ENCODE assay signal across 9 mouse cellular contexts in genomic region chr3:33043896-33044798, GRCm38 (mm10).
A peak's percentile ranks its signal among the peaks of the same experiment; 100 is the strongest.
DNase-seq lines count a peak whose midpoint lies in the region; ATAC-seq and TF ChIP-seq lines count a peak whose summit lies in the region.
"Had no signal": no experiment of that assay in that cellular context is flagged by ENCODE, and none has a peak within 500 bp of the region (broad histone marks: within the 10 kb centered on the region; RNA-seq: fewer than 3 reads in every experiment).

No protein-coding gene starts in this region.

- no peak overlapping the region for H3K4me2 ChIP-seq in neural tube, embryonic 11.5 days (ENCODE audit: low read depth)
- H3K4me2 ChIP-seq in forebrain, embryonic 16.5 days (ENCODE audit: low read length): no peak overlapping the region
- no peak overlapping the region for H3K4me2 ChIP-seq in neural tube, embryonic 15.5 days

- no peaks in the 10 kb centered on the region for H3K4me1 ChIP-seq in neural tube, embryonic 11.5 days (ENCODE audit: control insufficient read depth, insufficient read depth, low read length)
- peaks cover 6% of the 10 kb centered on the region; the same call in 1 of the 2 replicates for H3K4me1 ChIP-seq in forebrain, embryonic 16.5 days (replicated peaks; ENCODE audit: control insufficient read depth, insufficient read depth, low read length)
- H3K4me1 ChIP-seq in neural tube, embryonic 15.5 days: 0 out of 2 replicates have a peak, but pooled peaks cover 9% of the 10 kb centered on the region
- no peaks in the 10 kb centered on the region for H3K4me1 ChIP-seq in thymus, adult 2 months (replicated peaks; ENCODE audit: control insufficient read depth, insufficient read depth, low read length)

- no peak overlapping the region for H3K9ac ChIP-seq in neural tube, embryonic 11.5 days (ENCODE audit: low read length)
- H3K9ac ChIP-seq in forebrain, embryonic 16.5 days (replicated peaks; ENCODE audit: low read depth, low read length): no peak overlapping the region
- no peak overlapping the region for H3K9ac ChIP-seq in neural tube, embryonic 15.5 days (replicated peaks)

- ATAC-seq in frontal cortex, adult (ENCODE audit: low TSS enrichment): peak; percentile 47
- ATAC-seq in neural tube, embryonic 11.5 days (ENCODE audit: insufficient read depth, low FRiP score, low TSS enrichment): 0 out of 2 replicates have a peak, but pooled peaks have one; percentile 6
- peak; percentile 67 for ATAC-seq in forebrain, embryonic 16.5 days
- peak; percentile 40; the same call in 1 of the 2 replicates for ATAC-seq in neural tube, embryonic 15.5 days (ENCODE audit: low FRiP score)

- H3K36me3 ChIP-seq in neural tube, embryonic 11.5 days (ENCODE audit: control insufficient read depth, insufficient read depth, low read length): no peaks in the 10 kb centered on the region
- no peaks in the 10 kb centered on the region for H3K36me3 ChIP-seq in forebrain, embryonic 16.5 days (ENCODE audit: control insufficient read depth, insufficient read depth)
- H3K36me3 ChIP-seq in neural tube, embryonic 15.5 days: no peaks in the 10 kb centered on the region
- H3K36me3 ChIP-seq in thymus, adult 2 months (ENCODE audit: control insufficient read depth, insufficient read depth, low read length): no peaks in the 10 kb centered on the region

- H3K4me3 ChIP-seq in neural tube, embryonic 11.5 days (ENCODE audit: low read depth, low read length): no peak overlapping the region
- H3K4me3 ChIP-seq in forebrain, embryonic 16.5 days (replicated peaks; ENCODE audit: low read length): no peak overlapping the region
- no peak overlapping the region for H3K4me3 ChIP-seq in neural tube, embryonic 15.5 days (replicated peaks)
- no peak overlapping the region for H3K4me3 ChIP-seq in thymus, adult 2 months (ENCODE audit: control insufficient read depth, insufficient read depth, low read length)

- TF ChIP-seq POLR2A in thymus, adult 2 months (IDR thresholded peaks at IDR 0.05; ENCODE audit: control insufficient read depth, extremely low read depth, insufficient read depth, low read length, poor library complexity): no peak

- no peak for TF ChIP-seq CTCF in thymus, adult 2 months (IDR thresholded peaks at IDR 0.05; ENCODE audit: borderline replicate concordance, control insufficient read depth, extremely low read depth, insufficient read depth, low read length, poor library complexity)

- no peak for DNase-seq in frontal cortex, postnatal 25 days (ENCODE audit: low spot score in 2 of 2)
- no peak for DNase-seq in neural tube, embryonic 11.5 days (ENCODE audit: low spot score)
- DNase-seq in neural tube, embryonic 10.5 days (ENCODE audit: extremely low spot score, low spot score): no peak
- DNase-seq in yolk sac, embryonic 10.5 days (ENCODE audit: low spot score): no peak
- no peak for DNase-seq in thymus, adult 2 months
- DNase-seq: cerebellum, postnatal 25 days had no signal

- 62% methylated on average over 10 of the region's 10 CpGs for WGBS in neural tube, embryonic 11.5 days
- 65% methylated on average over 10 of the region's 10 CpGs for WGBS in forebrain, embryonic 16.5 days
- 79% methylated on average over 10 of the region's 10 CpGs for WGBS in neural tube, embryonic 15.5 days
- WGBS in thymus, adult 2 months: 88% methylated on average over 10 of the region's 10 CpGs

- no peaks in the 10 kb centered on the region for H3K9me3 ChIP-seq in neural tube, embryonic 11.5 days (ENCODE audit: control insufficient read depth, low read length)
- H3K9me3 ChIP-seq in forebrain, embryonic 16.5 days (ENCODE audit: control insufficient read depth, low read length): no peaks in the 10 kb centered on the region
- no peaks in the 10 kb centered on the region for H3K9me3 ChIP-seq in neural tube, embryonic 15.5 days (replicated peaks)

- no peaks in the 10 kb centered on the region for H3K27me3 ChIP-seq in neural tube, embryonic 11.5 days (ENCODE audit: control insufficient read depth, insufficient read depth, low read length)
- H3K27me3 ChIP-seq in forebrain, embryonic 16.5 days (replicated peaks; ENCODE audit: control insufficient read depth, insufficient read depth, low read length): no peaks in the 10 kb centered on the region; the same call in 1 of the 2 replicates
- H3K27me3 ChIP-seq in neural tube, embryonic 15.5 days (replicated peaks): no peaks in the 10 kb centered on the region
- H3K27me3 ChIP-seq in thymus, adult 2 months (ENCODE audit: control insufficient read depth, insufficient read depth, low read length): no peaks in the 10 kb centered on the region

- no peak overlapping the region for H3K27ac ChIP-seq in neural tube, embryonic 11.5 days (ENCODE audit: low read depth, low read length)
- H3K27ac ChIP-seq in forebrain, embryonic 16.5 days (ENCODE audit: low read length): no peak overlapping the region
- no peak overlapping the region for H3K27ac ChIP-seq in neural tube, embryonic 15.5 days (replicated peaks)
- H3K27ac ChIP-seq in thymus, adult 2 months (ENCODE audit: control insufficient read depth, insufficient read depth, low read length): no peak overlapping the region

Comparison
In these comparisons a context has a peak if more than half of its experiments do, and no peak if none do; other contexts are left out.
1. ATAC-seq: peak in every context shown above with its lines; median percentile 67 in forebrain, embryonic 16.5 days; 47 in frontal cortex, adult; 40 in neural tube, embryonic 15.5 days; 6 in neural tube, embryonic 11.5 days.